ENCODE assay signal across 20 mouse cellular contexts in genomic region chr11:50022085-50022484, GRCm38 (mm10). TPM values are rescaled to one million over a fixed set of nuclear protein-coding genes. Genes with fewer than 3 reads are reported as not detected.
"Had no signal": no experiment of that assay in that cellular context is flagged by ENCODE, and none has a peak within 500 bp of the region (broad histone marks: within the 10 kb centered on the region; RNA-seq: fewer than 3 reads in every experiment).

No protein-coding gene starts in this region.

- H3K4me1 ChIP-seq: stomach, embryonic 15.5 days had no signal

- H3K4me2 ChIP-seq: limb, embryonic 12.5 days; limb, embryonic 15.5 days; lung, embryonic 15.5 days; midbrain, embryonic 13.5 days; neural tube, embryonic 13.5 days; stomach, embryonic 15.5 days had no signal

- H3K9me3 ChIP-seq: limb, embryonic 12.5 days; limb, embryonic 15.5 days; lung, embryonic 15.5 days; megakaryocyte, embryonic 14.5 days; midbrain, embryonic 10.5 days; midbrain, embryonic 13.5 days; neural tube, embryonic 13.5 days; stomach, embryonic 15.5 days had no signal

- H3K4me3 ChIP-seq: limb, embryonic 12.5 days; limb, embryonic 15.5 days; lung, embryonic 15.5 days; megakaryocyte, embryonic 14.5 days; midbrain, embryonic 10.5 days; midbrain, embryonic 13.5 days; myocyte; neural tube, embryonic 13.5 days; stomach, embryonic 15.5 days had no signal

- DNase-seq: left cerebral cortex, postnatal 4 days; lung, adult 18-20 months; lung, postnatal 10 days; lung, postnatal 36 days; retina, postnatal 1 day; right cerebral cortex, postnatal 25 days; spleen, adult 18-20 months; thymus, postnatal 25 days had no signal

- H3K27me3 ChIP-seq: limb, embryonic 15.5 days; megakaryocyte, embryonic 14.5 days; stomach, embryonic 15.5 days had no signal

- ATAC-seq: intestine, postnatal 0 days; midbrain, embryonic 13.5 days; midbrain, embryonic 16.5 days had no signal

- H3K27ac ChIP-seq: limb, embryonic 12.5 days; limb, embryonic 15.5 days; liver, embryonic 14.5 days; lung, embryonic 15.5 days; midbrain, embryonic 10.5 days; midbrain, embryonic 13.5 days; neural tube, embryonic 13.5 days; stomach, embryonic 15.5 days had no signal

- H3K9ac ChIP-seq: limb, embryonic 12.5 days; limb, embryonic 15.5 days; liver, embryonic 14.5 days; lung, embryonic 15.5 days; midbrain, embryonic 13.5 days; neural tube, embryonic 13.5 days; stomach, embryonic 15.5 days had no signal

- H3K36me3 ChIP-seq: limb, embryonic 12.5 days; limb, embryonic 15.5 days; lung, embryonic 15.5 days; midbrain, embryonic 10.5 days; midbrain, embryonic 13.5 days; neural tube, embryonic 13.5 days; stomach, embryonic 15.5 days had no signal

RNA-seq across cellular contexts. Expression of gene Rnf130, which starts 3.1 kb away (rescaled TPM):
- polyA plus RNA-seq: myocyte had no signal
